Mouse (Mus musculus): Measurements from ENCODE around the gene Psmb11. TPM values are rescaled to one million over a fixed set of nuclear protein-coding genes. Genes with fewer than 3 reads are reported as not detected.
"Not testable (repeated sequence)": the region's sequence is repeated elsewhere in the genome, so short reads cannot be mapped to it uniquely, and the experiment has no call there.

The Psmb11 gene
- polyA plus RNA-seq, 1 experiment from 2014 or later, result 0.12 TPM

GRCm38 (mm10) chr14:54609245-54609644, 12.0 kb upstream of the Psmb11 start:
- Histone ChIP-seq H3K4me1 (peaks cover 19% of the 10 kb centered on the region), H3K27ac (no peak overlapping the region), H3K4me3 (no peak overlapping the region), H3K9me3 (no peaks in the 10 kb centered on the region), H3K27me3 (ENCODE audit: poor library complexity, severe bottlenecking) (no peaks in the 10 kb centered on the region), H3K36me3 (replicated peaks) (peaks cover 38% of the 10 kb centered on the region)
- WGBS, result 89% methylated on average over 4 of the region's 4 CpGs
- DNase-seq (ENCODE audit: extremely low spot score, low spot score), result no peak

- Histone ChIP-seq H3K36me3 (replicated peaks) (peaks cover 45% of the 10 kb centered on the region), H3K4me1 (peaks cover 12% of the 10 kb centered on the region), H3K27me3 (ENCODE audit: poor library complexity, severe bottlenecking) (no peaks in the 10 kb centered on the region), H3K4me3 (no peak overlapping the region), H3K9me3 (no peaks in the 10 kb centered on the region), H3K27ac (no peak overlapping the region)
- no peak for DNase-seq (ENCODE audit: extremely low spot score, low spot score)
- WGBS, result 80% methylated on average over 4 of the region's 4 CpGs
Observed at GRCm38 (mm10) chr14:54609962-54610361, 11.3 kb upstream of the Psmb11 start.

- Histone ChIP-seq H3K4me3 (no peak overlapping the region), H3K27me3 (ENCODE audit: poor library complexity, severe bottlenecking) (no peaks in the 10 kb centered on the region), H3K27ac (no peak overlapping the region), H3K36me3 (replicated peaks) (peaks cover 52% of the 10 kb centered on the region), H3K4me1 (peaks cover 6% of the 10 kb centered on the region; the same call in 1 of the 2 replicates), H3K9me3 (no peaks in the 10 kb centered on the region)
- DNase-seq (ENCODE audit: extremely low spot score, low spot score), result no peak
- WGBS, result 90% methylated on average over 6 of the region's 6 CpGs
Observed at GRCm38 (mm10) chr14:54610648-54611047, 10.6 kb upstream of the Psmb11 start.

GRCm38 (mm10) chr14:54614130-54614529, 7.1 kb upstream of the Psmb11 start:
- H3K27me3 ChIP-seq (ENCODE audit: poor library complexity, severe bottlenecking); H3K9me3 ChIP-seq; H3K27ac ChIP-seq; DNase-seq (ENCODE audit: extremely low spot score, low spot score); H3K4me3 ChIP-seq: not testable (repeated sequence)
- WGBS, result 93% methylated on average over 16 of the region's 16 CpGs
- Histone ChIP-seq H3K36me3 (replicated peaks) (peaks cover 63% of the 10 kb centered on the region), H3K4me1 (peaks cover 13% of the 10 kb centered on the region)

- Histone ChIP-seq H3K27ac (no peak overlapping the region), H3K36me3 (replicated peaks) (peaks cover 48% of the 10 kb centered on the region), H3K27me3 (ENCODE audit: poor library complexity, severe bottlenecking) (no peaks in the 10 kb centered on the region), H3K4me3 (peak overlapping the region; percentile 81), H3K9me3 (no peaks in the 10 kb centered on the region), H3K4me1 (peaks cover 13% of the 10 kb centered on the region)
- DNase-seq (ENCODE audit: extremely low spot score, low spot score), result no peak
- WGBS, result 92% methylated on average over 16 of the region's 16 CpGs
Observed at GRCm38 (mm10) chr14:54616226-54616825, 4.9 kb upstream of the Psmb11 start.

- H3K27ac ChIP-seq, result peak overlapping the region; percentile 94
- WGBS, result 2% methylated on average over 38 of the region's 38 CpGs
- no peaks in the 10 kb centered on the region for H3K27me3 ChIP-seq (ENCODE audit: poor library complexity, severe bottlenecking)
- H3K36me3 ChIP-seq (replicated peaks), result peaks cover 39% of the 10 kb centered on the region
- peak; percentile 56 for DNase-seq (ENCODE audit: extremely low spot score, low spot score)
- no peaks in the 10 kb centered on the region for H3K9me3 ChIP-seq
- peaks cover 13% of the 10 kb centered on the region for H3K4me1 ChIP-seq
- H3K4me3 ChIP-seq, result peak overlapping the region; percentile 81
Observed at GRCm38 (mm10) chr14:54617152-54617896, 3.9 kb upstream of the Psmb11 start.

- WGBS, result under 1% methylated on average over 25 of the region's 25 CpGs
- Histone ChIP-seq H3K4me1 (peaks cover 13% of the 10 kb centered on the region), H3K36me3 (replicated peaks) (peaks cover 33% of the 10 kb centered on the region), H3K27me3 (ENCODE audit: poor library complexity, severe bottlenecking) (no peaks in the 10 kb centered on the region), H3K9me3 (no peaks in the 10 kb centered on the region), H3K4me3 (peak within 1 kb of the TSS; percentile 81), H3K27ac (peak within 1 kb of the TSS; percentile 94)
- DNase-seq (ENCODE audit: extremely low spot score, low spot score), result peak; percentile 90
Observed at GRCm38 (mm10) chr14:54617897-54618365, 3.3 kb upstream of the Psmb11 start, which contains the start of gene Psmb5. Gene Psmb5 (minus strand): TSS chr14:54618022.

GRCm38 (mm10) chr14:54623334-54623733, 2.1 kb downstream of the Psmb11 start:
- H3K36me3 ChIP-seq (replicated peaks), result no peaks in the 10 kb centered on the region
- no peaks in the 10 kb centered on the region for H3K9me3 ChIP-seq
- no peak overlapping the region for H3K4me3 ChIP-seq
- no peaks in the 10 kb centered on the region for H3K27me3 ChIP-seq (ENCODE audit: poor library complexity, severe bottlenecking)
- H3K4me1 ChIP-seq, result peaks cover 11% of the 10 kb centered on the region; the same call in 1 of the 2 replicates
- no peak overlapping the region for H3K27ac ChIP-seq
- WGBS, result 90% methylated on average over 6 of the region's 6 CpGs
- DNase-seq (ENCODE audit: extremely low spot score, low spot score), result no peak

- WGBS, result 69% methylated on average over 10 of the region's 10 CpGs
- peaks cover 8% of the 10 kb centered on the region for H3K36me3 ChIP-seq (replicated peaks)
- no peak overlapping the region for H3K4me3 ChIP-seq
- peaks cover 11% of the 10 kb centered on the region; the same call in 1 of the 2 replicates for H3K4me1 ChIP-seq
- no peaks in the 10 kb centered on the region for H3K27me3 ChIP-seq (ENCODE audit: poor library complexity, severe bottlenecking)
- no peak for DNase-seq (ENCODE audit: extremely low spot score, low spot score)
- no peaks in the 10 kb centered on the region for H3K9me3 ChIP-seq
- peak overlapping the region; percentile 6; the same call in 1 of the 2 replicates for H3K27ac ChIP-seq
Observed at GRCm38 (mm10) chr14:54624976-54625375, 3.7 kb downstream of the Psmb11 start.

- peaks cover 11% of the 10 kb centered on the region; the same call in 1 of the 2 replicates for H3K4me1 ChIP-seq
Observed at GRCm38 (mm10) chr14:54628103-54628502, 6.9 kb downstream of the Psmb11 start.

GRCm38 (mm10) chr14:54629797-54630196, 8.6 kb downstream of the Psmb11 start:
- Histone ChIP-seq H3K4me3 (no peak overlapping the region), H3K27me3 (ENCODE audit: poor library complexity, severe bottlenecking) (no peaks in the 10 kb centered on the region), H3K4me1 (peaks cover 6% of the 10 kb centered on the region; the same call in 1 of the 2 replicates), H3K27ac (no peak overlapping the region), H3K9me3 (no peaks in the 10 kb centered on the region), H3K36me3 (replicated peaks) (peaks cover 56% of the 10 kb centered on the region)
- DNase-seq (ENCODE audit: extremely low spot score, low spot score), result no peak
- 93% methylated on average over 2 of the region's 2 CpGs for WGBS

More at GRCm38 (mm10) chr14:54628103-54628502, 6.9 kb downstream of the Psmb11 start:
- DNase-seq (ENCODE audit: extremely low spot score, low spot score), result no peak
- 76% methylated on average over 5 of the region's 5 CpGs for WGBS
- H3K4me3 ChIP-seq, result no peak overlapping the region
- peaks cover 39% of the 10 kb centered on the region for H3K36me3 ChIP-seq (replicated peaks)
- H3K9me3 ChIP-seq, result no peaks in the 10 kb centered on the region
- H3K27ac ChIP-seq, result no peak overlapping the region
- H3K27me3 ChIP-seq (ENCODE audit: poor library complexity, severe bottlenecking), result no peaks in the 10 kb centered on the region

GRCm38 (mm10) chr14:54630583-54631239, 9.5 kb downstream of the Psmb11 start:
- no peaks in the 10 kb centered on the region for H3K9me3 ChIP-seq
- no peaks in the 10 kb centered on the region for H3K4me1 ChIP-seq
- no peaks in the 10 kb centered on the region for H3K27me3 ChIP-seq (ENCODE audit: poor library complexity, severe bottlenecking)
- no peak overlapping the region for H3K27ac ChIP-seq
- H3K4me3 ChIP-seq, result no peak overlapping the region
- DNase-seq (ENCODE audit: extremely low spot score, low spot score), result no peak
- WGBS, result 84% methylated on average over 11 of the region's 11 CpGs
- peaks cover 63% of the 10 kb centered on the region for H3K36me3 ChIP-seq (replicated peaks)
